Comparison of ENCODE assay signal across 12 mouse cellular contexts in the genomic region with DNA sequence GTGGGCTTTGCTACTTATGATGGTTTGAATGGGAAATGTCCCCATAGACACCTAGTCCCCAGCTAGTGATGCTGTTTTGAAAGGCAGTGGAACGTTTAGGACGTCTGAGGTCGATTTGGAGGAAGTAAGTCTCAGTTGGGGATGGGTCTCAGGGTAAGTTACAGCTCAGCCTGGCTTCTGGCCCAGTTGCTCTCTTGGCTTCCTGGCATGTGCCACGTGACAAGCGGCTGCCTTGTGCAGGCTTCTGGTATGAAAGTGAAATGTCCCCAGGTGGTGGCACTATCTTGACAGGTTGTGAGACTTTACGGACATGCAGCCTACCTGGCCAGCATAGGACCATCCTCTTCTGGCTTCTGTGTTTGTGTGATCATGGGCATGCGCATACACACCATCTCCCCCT. TPM values are rescaled to one million over a fixed set of nuclear protein-coding genes. Genes with fewer than 3 reads are reported as not detected.
A peak's percentile ranks its signal among the peaks of the same experiment; 100 is the strongest.
DNase-seq lines count a peak whose midpoint lies in the region; ATAC-seq and TF ChIP-seq lines count a peak whose summit lies in the region.
"Had no signal": no experiment of that assay in that cellular context is flagged by ENCODE, and none has a peak within 500 bp of the region (broad histone marks: within the 10 kb centered on the region; RNA-seq: fewer than 3 reads in every experiment).

No protein-coding gene starts in this region.

- peaks cover 27% of the 10 kb centered on the region for H3K4me1 ChIP-seq in liver, postnatal 0 days (ENCODE audit: insufficient read depth)
- H3K4me1 ChIP-seq in liver, embryonic 12.5 days = peaks cover 25% of the 10 kb centered on the region
- H3K4me1 ChIP-seq in bone marrow macrophage, adult 2 months (ENCODE audit: control insufficient read depth, insufficient read depth, low read length) = peaks cover 67% of the 10 kb centered on the region
- no peaks in the 10 kb centered on the region for H3K4me1 ChIP-seq in lung, postnatal 0 days (ENCODE audit: insufficient read depth, low read depth, low read length)
- 0 out of 2 replicates have a peak, but pooled peaks cover under 1% of the 10 kb centered on the region for H3K4me1 ChIP-seq in hindbrain, embryonic 13.5 days (replicated peaks)

- ATAC-seq in liver, postnatal 0 days = no peak
- no peak for ATAC-seq in liver, embryonic 12.5 days
- ATAC-seq in lung, postnatal 0 days = no peak
- no peak for ATAC-seq in hindbrain, embryonic 13.5 days (ENCODE audit: low FRiP score)

- 40% methylated on average over 7 of the region's 7 CpGs for WGBS in liver, postnatal 0 days (ENCODE audit: insufficient replicate concordance)
- WGBS in liver, embryonic 12.5 days (ENCODE audit: insufficient replicate concordance) = 45% methylated on average over 7 of the region's 7 CpGs
- WGBS in lung, postnatal 0 days = 43% methylated on average over 7 of the region's 7 CpGs
- 85% methylated on average over 7 of the region's 7 CpGs for WGBS in hindbrain, embryonic 13.5 days

- H3K36me3 ChIP-seq in liver, postnatal 0 days (replicated peaks; ENCODE audit: insufficient read depth, low read length) = no peaks in the 10 kb centered on the region
- H3K36me3 ChIP-seq in liver, embryonic 12.5 days = no peaks in the 10 kb centered on the region
- H3K36me3 ChIP-seq in lung, postnatal 0 days (ENCODE audit: insufficient read depth, low read length) = no peaks in the 10 kb centered on the region
- H3K36me3 ChIP-seq in hindbrain, embryonic 13.5 days = no peaks in the 10 kb centered on the region

- no peak for TF ChIP-seq EP300 in liver, postnatal 0 days (IDR thresholded peaks at IDR 0.05; ENCODE audit: low read depth)
- TF ChIP-seq EP300 in lung, postnatal 0 days (IDR thresholded peaks at IDR 0.05) = no peak

- no peak overlapping the region for H3K4me2 ChIP-seq in liver, postnatal 0 days (ENCODE audit: low read depth, low read length)
- no peak overlapping the region for H3K4me2 ChIP-seq in liver, embryonic 12.5 days
- H3K4me2 ChIP-seq in lung, postnatal 0 days (replicated peaks; ENCODE audit: low read depth, low read length) = no peak overlapping the region
- no peak overlapping the region for H3K4me2 ChIP-seq in hindbrain, embryonic 13.5 days

- no peaks in the 10 kb centered on the region for H3K9me3 ChIP-seq in liver, postnatal 0 days (ENCODE audit: low read length)
- no peaks in the 10 kb centered on the region for H3K9me3 ChIP-seq in liver, embryonic 12.5 days (replicated peaks)
- no peaks in the 10 kb centered on the region for H3K9me3 ChIP-seq in lung, postnatal 0 days (ENCODE audit: low read length)
- H3K9me3 ChIP-seq in hindbrain, embryonic 13.5 days = no peaks in the 10 kb centered on the region

- TF ChIP-seq POLR2A in bone marrow macrophage, adult 2 months (IDR thresholded peaks at IDR 0.05; ENCODE audit: borderline replicate concordance, low read depth, low read length) = no peak

- H3K27me3 ChIP-seq in liver, postnatal 0 days (ENCODE audit: insufficient read depth, low read length) = no peaks in the 10 kb centered on the region
- H3K27me3 ChIP-seq in liver, embryonic 12.5 days (replicated peaks) = 0 out of 2 replicates have a peak, but pooled peaks cover 5% of the 10 kb centered on the region
- no peaks in the 10 kb centered on the region for H3K27me3 ChIP-seq in lung, postnatal 0 days (replicated peaks; ENCODE audit: insufficient read depth, low read length)
- no peaks in the 10 kb centered on the region for H3K27me3 ChIP-seq in hindbrain, embryonic 13.5 days

- TF ChIP-seq CTCF in liver, postnatal 0 days (IDR thresholded peaks at IDR 0.05; ENCODE audit: low read depth) = peak; percentile 20; the same call in 1 of the 2 replicates
- no peak for TF ChIP-seq CTCF in bone marrow macrophage, adult 2 months (IDR thresholded peaks at IDR 0.05; ENCODE audit: low read depth, low read length)
- TF ChIP-seq CTCF in lung, postnatal 0 days (IDR thresholded peaks at IDR 0.05) = no peak

- peak; percentile 41 for DNase-seq in liver, postnatal 0 days
- DNase-seq in lung, postnatal 0 days (ENCODE audit: low spot score) = peak; percentile 15
- peak; percentile 69 for DNase-seq in thymus, postnatal 0 days (ENCODE audit: low spot score)
- no peak for DNase-seq in testis, postnatal 10 days (ENCODE audit: low spot score)
- no peak for DNase-seq in adrenal gland, adult (ENCODE audit: inconsistent age in 2 of 2, low spot score in 1 of 2)
- DNase-seq: layer of hippocampus, postnatal 36 days had no signal

- H3K27ac ChIP-seq in liver, postnatal 0 days (ENCODE audit: low read depth) = no peak overlapping the region
- H3K27ac ChIP-seq in liver, embryonic 12.5 days = no peak overlapping the region
- H3K27ac ChIP-seq in bone marrow macrophage, adult 2 months (ENCODE audit: insufficient read depth, low read depth, low read length) = peak overlapping the region; percentile 27; the same call in 1 of the 2 replicates
- no peak overlapping the region for H3K27ac ChIP-seq in lung, postnatal 0 days (ENCODE audit: low read length)
- H3K27ac ChIP-seq in hindbrain, embryonic 13.5 days = no peak overlapping the region

- H3K9ac ChIP-seq in liver, postnatal 0 days (replicated peaks) = no peak overlapping the region
- no peak overlapping the region for H3K9ac ChIP-seq in liver, embryonic 12.5 days
- H3K9ac ChIP-seq in lung, postnatal 0 days (replicated peaks; ENCODE audit: low read depth) = no peak overlapping the region
- H3K9ac ChIP-seq in hindbrain, embryonic 13.5 days = no peak overlapping the region

- H3K4me3 ChIP-seq in liver, postnatal 0 days (ENCODE audit: low read depth, low read length) = no peak overlapping the region
- H3K4me3 ChIP-seq in liver, embryonic 12.5 days = no peak overlapping the region
- no peak overlapping the region for H3K4me3 ChIP-seq in bone marrow macrophage, adult 2 months (ENCODE audit: insufficient read depth, low read length)
- H3K4me3 ChIP-seq in lung, postnatal 0 days (ENCODE audit: low read depth, low read length) = no peak overlapping the region
- no peak overlapping the region for H3K4me3 ChIP-seq in hindbrain, embryonic 13.5 days

RNA-seq across cellular contexts. Expression of a gene that starts 12.5 kb away (rescaled TPM):
- polyA plus RNA-seq in liver, postnatal 0 days (2015; fragmentation: Nextera tagmentation; extraction: Ambion mirVana) = 48.3 and 53.3 TPM in 2 replicates
- polyA plus RNA-seq in liver, embryonic 12.5 days (2016; fragmentation: Nextera tagmentation; extraction: Ambion mirVana) = 4.3 and 4.8 TPM in 2 replicates
- 1.4 and 2.3 TPM in 2 replicates for polyA plus RNA-seq in bone marrow macrophage, adult 2 months (2012; ENCODE audit: insufficient read depth, insufficient read length, missing spikeins)
- not detected in 2 replicates for polyA plus RNA-seq in lung, postnatal 0 days (2015; fragmentation: Nextera tagmentation; extraction: Ambion mirVana)
- polyA plus RNA-seq in thymus, postnatal 0 days (2015; fragmentation: Nextera tagmentation; extraction: Ambion mirVana) = 0.26 and 0.42 TPM in 2 replicates
- not detected in 2 replicates for polyA plus RNA-seq in hindbrain, embryonic 13.5 days (2015; fragmentation: Nextera tagmentation; extraction: Ambion mirVana)
- polyA plus RNA-seq: heart, embryonic 14.5 days; lung, embryonic 16.5 days; neural tube, embryonic 14.5 days had no signal

RNA-seq across cellular contexts. Expression of a gene that starts 26.0 kb away (rescaled TPM):
- polyA plus RNA-seq in liver, postnatal 0 days (2015; fragmentation: Nextera tagmentation; extraction: Ambion mirVana) = 458 and 462 TPM in 2 replicates
- polyA plus RNA-seq in liver, embryonic 12.5 days (2016; fragmentation: Nextera tagmentation; extraction: Ambion mirVana) = 0.51 and 0.63 TPM in 2 replicates
- polyA plus RNA-seq in bone marrow macrophage, adult 2 months (2012; ENCODE audit: insufficient read depth, insufficient read length, missing spikeins) = not detected in 2 replicates
- 0.81 TPM in 2 replicates for polyA plus RNA-seq in lung, postnatal 0 days (2015; fragmentation: Nextera tagmentation; extraction: Ambion mirVana)
- polyA plus RNA-seq in thymus, postnatal 0 days (2015; fragmentation: Nextera tagmentation; extraction: Ambion mirVana) = 0.31 and 0.49 TPM in 2 replicates
- 1.5 and 1.7 TPM in 2 replicates for polyA plus RNA-seq in hindbrain, embryonic 13.5 days (2015; fragmentation: Nextera tagmentation; extraction: Ambion mirVana)
- polyA plus RNA-seq: heart, embryonic 14.5 days; lung, embryonic 16.5 days; neural tube, embryonic 14.5 days had no signal

RNA-seq across cellular contexts. Expression of a gene that starts 50.2 kb away (rescaled TPM):
- 1.5 TPM in 2 replicates for polyA plus RNA-seq in liver, postnatal 0 days (2015; fragmentation: Nextera tagmentation; extraction: Ambion mirVana)
- polyA plus RNA-seq in liver, embryonic 12.5 days (2016; fragmentation: Nextera tagmentation; extraction: Ambion mirVana) = 0.72 and 0.80 TPM in 2 replicates
- polyA plus RNA-seq in bone marrow macrophage, adult 2 months (2012; ENCODE audit: insufficient read depth, insufficient read length, missing spikeins) = 7.7 and 7.8 TPM in 2 replicates
- 0.90 and 1.2 TPM in 2 replicates for polyA plus RNA-seq in lung, postnatal 0 days (2015; fragmentation: Nextera tagmentation; extraction: Ambion mirVana)
- polyA plus RNA-seq in thymus, postnatal 0 days (2015; fragmentation: Nextera tagmentation; extraction: Ambion mirVana) = 5.3 and 6.0 TPM in 2 replicates
- 0.88 and 0.95 TPM in 2 replicates for polyA plus RNA-seq in hindbrain, embryonic 13.5 days (2015; fragmentation: Nextera tagmentation; extraction: Ambion mirVana)

Comparison
In these comparisons a context has a peak if more than half of its experiments do, and no peak if none do; other contexts are left out.
1. RNA of a gene that starts 26.0 kb away (polyA plus RNA-seq): 458 to 462 TPM in liver, postnatal 0 days; 1.5 to 1.7 TPM in hindbrain, embryonic 13.5 days, 0.81 TPM in lung, postnatal 0 days, 0.51 to 0.63 TPM in liver, embryonic 12.5 days, 0.31 to 0.49 TPM in thymus, postnatal 0 days and not detected in bone marrow macrophage, adult 2 months; every median in the first group is over 100 times any median in the second.
2. DNase-seq: peak in liver, postnatal 0 days (single experiment), lung, postnatal 0 days (single experiment) and thymus, postnatal 0 days (single experiment); none in testis, postnatal 10 days (single experiment) and adrenal gland, adult (0 of 2).